Mouse (Mus musculus): Measurements from ENCODE around the gene Spata31d1a.
"Not testable (repeated sequence)": the region's sequence is repeated elsewhere in the genome, so short reads cannot be mapped to it uniquely, and the experiment has no call there.

DNA sequence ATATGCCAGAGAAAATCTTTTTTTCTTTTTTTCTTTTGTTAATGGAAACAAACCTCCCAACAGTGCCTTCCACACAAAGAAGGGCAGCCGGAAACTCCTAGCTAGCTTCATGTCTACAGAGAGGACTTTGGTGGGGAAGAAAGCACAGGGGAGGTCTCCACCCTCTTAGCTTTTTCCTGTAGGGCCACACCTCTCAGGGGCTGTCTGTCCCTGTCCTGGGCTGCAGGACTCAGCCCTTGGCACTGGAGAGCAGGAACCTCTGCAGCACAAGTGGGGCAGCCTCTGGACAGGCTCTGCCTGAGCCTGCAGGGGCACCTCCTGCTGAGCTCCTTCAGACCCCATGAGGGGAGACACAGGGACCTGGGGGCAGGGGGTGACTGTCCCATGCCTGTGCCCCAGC, 10.0 kb downstream of the Spata31d1a start:
- not testable (repeated sequence) for TF ChIP-seq CTCF (conservative IDR thresholded peaks at IDR 0.05; ENCODE audit: insufficient read depth, insufficient read length, low read depth, low read length); POLR2A (IDR thresholded peaks at IDR 0.05; ENCODE audit: low read depth, low read length)

All from kidney, adult 2 months (tissue).